Comparison of ENCODE assay signal across 18 mouse cellular contexts in the genomic region with DNA sequence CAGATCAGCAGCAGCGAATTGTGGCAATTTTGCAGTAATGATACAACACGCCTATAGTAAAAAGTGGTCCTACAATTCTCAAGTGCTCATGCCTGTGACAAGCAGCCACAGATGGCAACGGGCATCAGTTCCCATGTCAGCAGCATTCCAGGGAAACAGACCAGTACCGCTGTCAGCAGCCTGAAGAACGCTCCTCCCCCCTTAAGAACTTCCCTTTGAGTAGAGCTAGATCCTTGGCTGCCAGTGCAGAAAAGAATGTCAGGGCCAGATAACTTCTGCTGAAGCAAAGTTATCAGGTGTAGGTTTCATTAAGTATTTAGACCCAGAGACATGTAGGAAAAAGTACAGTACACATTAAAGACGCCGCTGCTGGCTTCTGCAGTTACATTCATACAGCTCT. TPM values are rescaled to one million over a fixed set of nuclear protein-coding genes. Genes with fewer than 3 reads are reported as not detected.
DNase-seq lines count a peak whose midpoint lies in the region; ATAC-seq lines count a peak whose summit lies in the region.
"Had no signal": no experiment of that assay in that cellular context is flagged by ENCODE, and none has a peak within 500 bp of the region (broad histone marks: within the 10 kb centered on the region; RNA-seq: fewer than 3 reads in every experiment).

No protein-coding gene starts in this region.

- intact Hi-C loops in heart, postnatal 25 days (cut with DNase I), result no loop called here

- H3K9me3 ChIP-seq in heart, embryonic 14.5 days (ENCODE audit: control insufficient read depth, low read length), result no peaks in the 10 kb centered on the region
- H3K9me3 ChIP-seq: megakaryocyte, embryonic 14.5 days; neural tube, embryonic 12.5 days had no signal

- no peaks in the 10 kb centered on the region for H3K27me3 ChIP-seq in heart, embryonic 14.5 days (ENCODE audit: control insufficient read depth, insufficient read depth, low read length)
- H3K27me3 ChIP-seq: neural tube, embryonic 12.5 days had no signal

- H3K9ac ChIP-seq in heart, embryonic 14.5 days (ENCODE audit: low read length), result no peak overlapping the region
- H3K9ac ChIP-seq: forebrain, postnatal 0 days; hindbrain, embryonic 14.5 days; neural tube, embryonic 12.5 days had no signal

- H3K4me3 ChIP-seq in heart, embryonic 14.5 days (ENCODE audit: control insufficient read depth in 1 of 2, insufficient read depth in 1 of 2, low read depth in 1 of 2, low read length in 2 of 2), result no peak overlapping the region
- H3K4me3 ChIP-seq: erythroblast, embryonic 14.5 days; megakaryocyte, embryonic 14.5 days; neural tube, embryonic 12.5 days had no signal

- no peaks in the 10 kb centered on the region for H3K36me3 ChIP-seq in heart, embryonic 14.5 days (ENCODE audit: control insufficient read depth, insufficient read depth, low read length)
- H3K36me3 ChIP-seq: neural tube, embryonic 12.5 days had no signal

- peak overlapping the region; percentile 38 for H3K4me2 ChIP-seq in heart, embryonic 14.5 days (ENCODE audit: low read length)
- H3K4me2 ChIP-seq: hindbrain, embryonic 14.5 days; neural tube, embryonic 12.5 days had no signal

- peak overlapping the region; percentile 25 to 61; a peak in 2 of 4 replicates for H3K27ac ChIP-seq in heart, embryonic 14.5 days (replicated peaks in 1 of 2; ENCODE audit: control insufficient read depth in 1 of 2, insufficient read depth in 1 of 2, low read depth in 2 of 2, low read length in 2 of 2)
- H3K27ac ChIP-seq: hindbrain, embryonic 14.5 days; neural tube, embryonic 12.5 days had no signal

- 9% methylated on average over 7 of the region's 7 CpGs for WGBS in heart, embryonic 14.5 days

- peak; percentile 36; the same call in 1 of the 2 replicates for ATAC-seq in heart, embryonic 14.5 days (ENCODE audit: insufficient number of reproducible peaks, insufficient read depth, low FRiP score, low read depth)
- ATAC-seq: forebrain, postnatal 0 days; intestine, postnatal 0 days had no signal

- peak; percentile 29 for DNase-seq in adrenal gland, postnatal 14 days
- DNase-seq in adrenal gland, postnatal 10 days, result no peak
- no peak for DNase-seq in heart, postnatal 25 days (ENCODE audit: low spot score)
- peak; percentile 19 for DNase-seq in lung, postnatal 10 days
- DNase-seq in lung, postnatal 25 days (ENCODE audit: low spot score), result no peak
- DNase-seq in skeletal muscle tissue, adult 2 months (ENCODE audit: low read depth, low spot score), result peak; percentile 63
- no peak for DNase-seq in thymus, postnatal 25 days
- DNase-seq: cerebellum, adult 2 months; forebrain, postnatal 0 days; gastrocnemius, postnatal 14 days; kidney, postnatal 25 days; right cerebral cortex, postnatal 25 days had no signal

- peaks cover 11 to 32% of the 10 kb centered on the region in 2 experiments for H3K4me1 ChIP-seq in heart, embryonic 14.5 days (ENCODE audit: control insufficient read depth in 2 of 2, insufficient read depth in 2 of 2, low read length in 2 of 2)
- H3K4me1 ChIP-seq: neural tube, embryonic 12.5 days had no signal

RNA-seq across cellular contexts. Expression of a gene that starts 8.4 kb away (rescaled TPM):
- total RNA-seq in adrenal gland, postnatal 14 days (2021), result 20.7 and 21.6 TPM in 2 replicates
- total RNA-seq in adrenal gland, postnatal 10 days (2021), result 10 to 100 TPM; 15.8 to 19.1 TPM
- 3.3 and 3.4 TPM in 2 replicates for polyA plus RNA-seq in heart, embryonic 14.5 days (2014; fragmentation: Nextera tagmentation; extraction: Ambion mirVana)
- total RNA-seq in heart, postnatal 25 days (2021), result 10 to 100 TPM; 18.7 to 19.5 TPM

RNA-seq across cellular contexts. Expression of a gene that starts 40.0 kb away (rescaled TPM):
- total RNA-seq in adrenal gland, postnatal 14 days (2021), result 36.0 and 36.8 TPM in 2 replicates
- total RNA-seq in adrenal gland, postnatal 10 days (2021), result 10 to 100 TPM; 33.2 to 35.9 TPM
- polyA plus RNA-seq in heart, embryonic 14.5 days (2014; fragmentation: Nextera tagmentation; extraction: Ambion mirVana), result 4.8 and 5.3 TPM in 2 replicates
- total RNA-seq in heart, postnatal 25 days (2021), result 10 to 100 TPM; 59.2 to 63.1 TPM

RNA-seq across cellular contexts. Expression of a gene that starts 57.4 kb away (rescaled TPM):
- total RNA-seq in adrenal gland, postnatal 14 days (2021), result 225 and 229 TPM in 2 replicates
- total RNA-seq in adrenal gland, postnatal 10 days (2021), result 100 to 1,000 TPM; 216 to 235 TPM
- polyA plus RNA-seq in heart, embryonic 14.5 days (2014; fragmentation: Nextera tagmentation; extraction: Ambion mirVana), result 410 and 434 TPM in 2 replicates
- total RNA-seq in heart, postnatal 25 days (2021), result 100 to 1,000 TPM; 155 to 163 TPM

RNA-seq across cellular contexts. Expression of a gene that starts 57.5 kb away (rescaled TPM):
- 7.0 and 7.5 TPM in 2 replicates for total RNA-seq in adrenal gland, postnatal 14 days (2021)
- total RNA-seq in adrenal gland, postnatal 10 days (2021), result 1 to 10 TPM; 5.1 to 5.9 TPM
- 3.6 and 3.9 TPM in 2 replicates for polyA plus RNA-seq in heart, embryonic 14.5 days (2014; fragmentation: Nextera tagmentation; extraction: Ambion mirVana)
- total RNA-seq in heart, postnatal 25 days (2021), result 1 to 10 TPM; 2.2 to 2.3 TPM

Comparison
In these comparisons a context has a peak if more than half of its experiments do, and no peak if none do; other contexts are left out.
1. DNase-seq: peak in adrenal gland, postnatal 14 days (single experiment), lung, postnatal 10 days (single experiment) and skeletal muscle tissue, adult 2 months (single experiment); none in adrenal gland, postnatal 10 days (single experiment), heart, postnatal 25 days (single experiment), lung, postnatal 25 days (single experiment) and thymus, postnatal 25 days (single experiment).